Mouse (Mus musculus) MN1 (cell line): ENCODE results near the gene Ins2.

Experiments used
- DNase-seq: peaks from one replicate; pipeline ENCODE4 v3.0.0-alpha.2; 2016; ENCODE audit warnings: low spot score

Ins2 gene

DNA sequence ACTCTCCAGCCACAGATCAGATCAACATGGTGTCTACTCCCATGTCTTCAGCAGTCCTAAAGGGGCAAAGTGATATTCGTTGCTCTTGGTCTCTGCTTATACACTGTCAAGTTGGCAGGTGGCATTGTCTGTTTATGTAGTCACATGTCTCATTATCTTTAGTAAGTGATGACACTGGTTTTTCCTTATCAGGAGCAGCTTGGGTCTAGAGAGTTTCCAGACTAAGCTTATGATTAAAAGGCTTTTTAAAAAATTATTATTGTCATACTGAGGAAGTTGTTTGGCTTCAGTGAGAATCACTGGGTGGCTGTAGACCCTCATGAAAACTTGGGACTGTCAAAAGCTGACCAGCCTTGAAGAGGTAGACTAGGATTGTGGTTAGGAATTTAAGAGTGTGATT, at the start of gene Ins2:
Gene Ins2, minus strand, starts transcription at position 101 of the 400 bp plus-strand sequence.
- no peak for DNase-seq

DNA sequence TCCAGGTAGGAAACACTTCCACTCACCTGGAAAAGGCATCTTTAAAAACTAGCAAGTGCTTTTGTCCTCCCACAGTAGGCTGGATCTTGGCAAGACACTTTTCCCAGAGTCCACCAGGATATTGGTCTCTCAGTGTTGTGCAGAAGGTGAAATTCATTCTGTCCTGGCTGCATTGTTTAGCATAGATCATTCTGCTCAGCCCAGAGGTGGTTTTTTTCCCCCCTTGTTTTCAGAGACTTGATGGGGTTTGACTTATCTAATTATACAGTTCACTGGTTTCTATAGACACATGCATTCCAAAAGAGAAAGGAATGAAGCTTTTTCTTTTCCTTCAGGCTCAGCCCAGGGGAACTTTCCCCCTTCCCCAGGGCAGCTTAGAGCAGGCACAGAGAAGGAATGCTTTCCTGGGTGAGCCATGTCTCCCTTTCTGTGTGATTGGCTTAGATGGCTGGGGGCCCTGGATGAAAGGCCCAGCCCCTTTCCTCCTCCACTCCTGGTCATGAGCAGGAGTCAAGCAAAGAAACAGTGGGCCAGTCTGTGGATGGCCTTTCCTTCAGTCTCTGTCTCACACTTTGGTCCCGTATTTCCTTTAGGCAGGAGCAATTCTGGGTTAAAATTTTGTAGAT, 49.6 kb upstream of the Ins2 start:
- DNase-seq: no peak

DNA sequence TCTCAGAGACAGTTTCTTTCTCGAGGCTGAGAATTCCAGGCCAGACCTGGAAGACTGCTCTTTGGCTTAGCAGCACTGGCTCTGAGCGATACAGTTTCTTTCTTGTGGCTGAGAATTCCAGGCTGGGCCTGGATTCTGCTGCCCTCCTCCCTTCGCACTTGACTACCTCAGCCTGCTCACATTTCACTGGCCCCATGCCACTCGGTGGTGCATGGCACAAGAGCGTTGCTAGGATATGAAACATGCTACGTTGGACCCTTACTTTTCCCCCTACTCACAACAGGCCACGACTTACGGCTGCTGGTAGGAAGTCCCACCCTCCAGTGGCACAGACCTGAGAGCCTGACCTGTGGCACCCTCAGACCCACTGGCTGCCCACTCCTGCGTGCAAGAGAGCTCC, 46.5 kb upstream of the Ins2 start:
- no peak for DNase-seq

DNA sequence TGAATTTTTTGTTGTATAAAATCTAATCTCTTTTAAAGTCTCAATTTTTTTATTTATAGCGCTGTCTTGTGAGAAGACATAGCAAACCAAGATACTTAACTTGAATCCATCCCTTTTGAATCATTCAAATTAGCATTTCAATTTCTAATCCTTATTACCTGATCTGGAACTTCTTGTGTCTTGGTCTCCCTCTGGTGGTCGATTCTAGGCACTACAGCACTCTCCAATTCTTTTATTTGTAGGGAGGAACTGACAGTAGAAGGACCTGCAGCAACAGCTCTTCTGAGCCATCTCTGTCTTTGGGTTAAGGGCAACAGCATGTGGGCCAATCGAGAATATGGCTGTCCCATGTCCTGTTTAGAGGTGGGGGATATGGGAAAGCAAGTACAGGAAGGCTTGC, 5.4 kb downstream of the Ins2 start:
- peak; percentile 69 for DNase-seq

DNA sequence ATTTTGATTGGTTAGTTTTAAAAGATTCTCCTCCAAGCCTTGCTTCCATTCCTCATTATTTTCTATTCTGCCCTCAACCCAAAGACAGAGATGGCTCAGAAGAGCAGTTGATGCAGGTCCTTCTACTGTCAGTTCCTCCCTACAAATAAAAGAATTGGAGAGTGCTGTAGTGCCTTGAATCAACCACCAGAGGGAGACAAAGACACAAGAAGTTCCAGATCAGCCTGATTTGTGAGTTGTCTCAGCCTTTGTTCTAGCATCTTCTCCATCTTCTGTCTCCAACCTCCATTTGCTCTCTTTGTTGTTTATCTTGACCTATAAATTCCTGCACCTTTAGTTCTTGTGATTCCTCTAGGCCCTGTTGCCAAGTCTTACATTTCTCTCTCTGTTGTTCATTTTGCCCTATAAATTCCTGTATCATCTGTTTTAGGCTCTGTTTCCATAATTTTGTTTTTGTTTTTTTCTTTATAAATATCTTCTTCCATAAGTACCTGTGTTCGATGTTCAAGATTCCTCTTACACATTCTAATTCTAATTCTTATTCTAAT, 6.2 kb downstream of the Ins2 start:
- peak; percentile 65 for DNase-seq

DNA sequence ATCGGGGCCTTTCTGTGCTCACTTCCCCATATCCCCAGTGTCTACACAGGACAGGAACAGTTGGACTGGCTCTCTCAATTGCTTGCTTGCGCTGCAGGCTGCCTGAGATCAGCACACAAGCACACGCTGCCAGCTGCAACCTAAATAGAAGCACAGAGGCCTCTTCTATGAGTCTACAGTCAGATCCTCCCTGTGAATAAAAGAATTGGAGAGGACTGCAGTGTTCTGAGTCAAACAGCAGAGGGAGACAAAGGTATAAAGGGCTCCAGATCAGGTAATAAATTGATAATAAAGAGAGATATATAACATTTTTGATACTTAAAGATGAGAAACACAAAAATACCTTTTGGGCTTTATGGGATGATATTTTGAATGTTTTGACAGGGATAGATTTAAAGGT, 17.2 kb downstream of the Ins2 start:
- peak; percentile 14 for DNase-seq

DNA sequence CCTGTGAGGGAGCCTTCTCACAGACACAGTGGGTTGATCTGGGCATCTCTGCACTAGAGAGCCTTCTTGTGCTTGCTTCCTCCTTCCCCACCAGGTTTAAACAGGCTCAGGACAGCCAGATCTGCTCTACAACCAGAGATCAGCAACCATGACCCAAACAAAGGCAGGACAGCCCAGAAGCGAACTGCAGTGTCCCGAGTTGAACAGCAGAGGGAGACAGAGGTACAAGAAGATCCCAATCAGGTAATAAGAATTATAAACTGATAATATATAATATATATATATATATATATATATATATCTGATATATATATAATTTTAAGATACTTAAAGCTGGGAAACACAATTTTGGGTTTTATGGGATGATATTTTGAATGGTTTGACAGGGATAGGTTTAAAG, 22.5 kb downstream of the Ins2 start:
- no peak for DNase-seq

DNA sequence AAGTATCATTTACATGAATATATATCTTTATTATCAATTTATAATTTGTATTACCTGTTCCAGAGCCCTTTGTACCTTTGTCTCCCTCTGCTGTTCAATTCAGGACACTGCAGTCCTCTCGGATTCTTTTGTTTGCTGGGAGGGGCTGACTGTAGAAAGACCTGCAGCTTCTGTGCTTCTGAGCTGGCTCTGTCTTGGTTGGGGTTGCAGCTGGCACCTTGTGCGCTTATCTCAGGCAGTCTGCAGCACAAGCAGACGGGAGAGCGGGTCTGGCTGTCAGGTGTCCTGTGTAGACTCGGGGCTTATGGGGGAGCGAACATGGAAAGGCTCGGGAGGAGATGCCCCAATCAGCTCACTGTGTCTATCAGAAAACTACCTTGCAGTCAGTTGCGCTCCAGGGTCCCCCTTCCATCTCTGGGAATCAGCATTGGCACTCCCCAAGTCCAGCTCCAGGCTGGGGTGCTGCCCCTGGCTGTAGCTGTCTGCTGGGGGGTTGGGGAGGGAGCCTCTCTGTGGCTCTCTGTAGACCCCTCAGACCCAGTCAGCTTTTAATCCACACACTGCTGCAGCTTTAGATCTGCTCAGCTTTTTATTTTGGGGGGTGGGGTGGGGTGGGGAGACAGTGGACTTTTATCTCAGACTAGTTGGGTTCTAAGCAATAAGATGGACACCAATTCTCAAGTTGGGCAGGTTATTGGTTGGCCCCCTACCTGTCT, 28.2 kb downstream of the Ins2 start:
- peak; percentile 32 for DNase-seq

DNA sequence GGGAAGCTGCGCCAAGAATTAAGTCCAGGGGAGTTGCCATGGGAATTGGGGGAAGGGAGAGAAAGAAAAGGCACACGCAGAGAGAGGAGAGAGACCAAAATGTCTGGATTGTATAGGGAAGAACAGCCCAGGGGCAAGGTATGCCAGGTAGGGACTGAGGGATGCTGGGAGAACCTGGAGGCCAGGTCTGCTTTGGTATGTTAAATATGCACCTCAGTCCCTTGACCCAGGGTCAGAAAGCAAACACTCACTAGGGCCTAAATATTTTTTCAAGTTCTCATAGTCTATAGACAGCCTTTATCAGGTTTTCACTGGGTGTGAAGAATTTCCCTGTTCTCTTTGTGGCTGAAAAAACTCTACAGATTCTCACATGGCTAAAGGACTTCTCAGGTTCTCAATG, 36.3 kb downstream of the Ins2 start:
- DNase-seq: no peak

DNA sequence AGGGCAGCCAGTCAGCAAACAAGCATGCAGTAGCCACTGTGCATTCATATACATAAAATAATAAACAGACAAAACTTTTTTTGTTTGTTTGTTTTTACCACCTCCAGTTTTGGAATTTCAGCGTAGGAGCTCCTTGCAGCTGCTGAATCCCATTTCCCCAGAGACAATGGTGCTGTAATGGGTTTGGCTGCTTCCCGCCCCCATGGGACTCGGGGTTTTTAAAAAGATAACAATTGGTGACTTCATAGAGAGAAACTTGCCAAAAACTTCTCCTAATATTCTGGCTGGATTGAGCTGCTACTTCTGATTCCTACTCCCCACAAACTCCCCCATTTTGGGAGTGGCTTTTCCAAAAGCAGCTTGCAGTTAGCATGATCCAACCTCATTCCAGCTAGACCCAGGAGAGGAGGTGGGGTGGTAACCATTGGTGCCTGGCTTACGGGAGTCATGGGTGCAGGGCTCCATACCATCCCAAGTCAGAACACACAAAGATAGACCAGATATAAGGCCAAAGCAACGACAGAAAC, 43.8 kb downstream of the Ins2 start:
- no peak for DNase-seq

DNA sequence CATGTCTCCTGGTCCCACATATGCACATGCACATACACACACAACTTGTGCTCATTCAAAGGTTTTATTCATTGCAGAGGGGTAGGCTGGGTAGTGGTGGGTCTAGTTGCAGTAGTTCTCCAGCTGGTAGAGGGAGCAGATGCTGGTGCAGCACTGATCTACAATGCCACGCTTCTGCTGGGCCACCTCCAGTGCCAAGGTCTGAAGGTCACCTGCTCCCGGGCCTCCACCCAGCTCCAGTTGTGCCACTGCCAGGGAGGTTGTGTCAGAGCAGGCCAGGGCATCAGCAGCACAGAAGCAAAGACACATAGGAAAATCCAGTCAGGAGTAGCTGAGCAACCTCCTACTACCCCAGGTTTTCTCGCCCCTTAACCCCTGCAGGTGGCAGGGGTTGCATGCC, 64.6 kb downstream of the Ins2 start:
- no peak for DNase-seq

DNA sequence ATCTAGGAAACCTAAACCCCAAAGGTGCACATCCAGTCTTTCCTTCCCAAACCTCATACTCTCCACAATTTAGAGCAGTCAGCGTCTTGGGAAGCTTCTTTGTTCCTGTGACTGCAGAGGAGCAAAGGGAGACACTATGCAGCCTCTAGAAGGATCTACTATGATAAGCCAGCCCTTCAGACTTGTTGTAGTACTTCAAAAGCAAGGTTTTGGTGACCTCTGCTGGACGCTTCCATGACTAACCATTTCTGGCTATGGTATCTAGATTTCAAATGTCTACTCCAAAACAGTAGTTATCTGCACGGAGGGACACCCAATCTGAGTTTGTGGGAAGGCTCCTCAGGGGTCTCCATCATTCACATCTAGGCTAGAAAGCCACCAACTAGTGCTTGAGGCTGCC, 67.5 kb downstream of the Ins2 start:
- peak; percentile 81 for DNase-seq

DNA sequence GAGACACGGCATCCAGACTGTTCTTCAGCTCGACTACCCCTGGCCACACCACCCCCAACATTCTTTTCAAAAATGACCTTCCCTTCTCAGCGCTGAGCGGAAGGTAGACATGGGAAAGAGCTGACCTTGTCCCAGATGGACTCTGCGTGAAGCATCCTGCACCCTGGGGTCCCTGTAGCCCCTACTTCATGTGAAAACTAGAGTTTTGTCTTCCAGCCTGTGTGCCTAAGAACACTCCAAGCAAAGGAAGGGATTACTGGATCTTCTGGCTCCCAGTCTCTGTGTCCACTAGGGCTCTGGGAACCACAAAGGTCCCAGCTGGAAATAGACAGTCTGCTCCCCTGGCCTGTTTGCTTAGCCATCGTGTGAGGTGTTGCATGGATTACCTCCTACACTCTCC, 68.0 kb downstream of the Ins2 start:
- no peak for DNase-seq

DNA sequence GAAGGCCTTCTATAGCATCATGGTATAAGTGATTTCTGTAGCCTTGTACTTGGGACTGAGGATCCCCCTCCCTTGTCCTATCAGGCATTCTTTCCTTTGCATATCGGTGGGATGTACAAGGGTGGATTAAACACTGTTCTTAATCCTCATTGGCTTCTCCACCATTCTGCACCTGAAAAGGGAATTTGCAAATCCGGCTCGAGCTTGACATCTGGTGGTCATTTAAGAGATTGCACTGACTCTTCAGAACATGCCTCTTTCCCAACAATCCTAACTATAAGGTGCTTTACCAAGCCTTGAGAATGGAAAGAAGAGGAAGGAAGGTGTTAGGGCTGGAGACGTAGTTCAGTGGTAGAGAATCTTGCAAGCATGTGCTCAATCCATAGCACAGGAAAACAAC, 71.1 kb downstream of the Ins2 start:
- DNase-seq: peak; percentile 66

DNA sequence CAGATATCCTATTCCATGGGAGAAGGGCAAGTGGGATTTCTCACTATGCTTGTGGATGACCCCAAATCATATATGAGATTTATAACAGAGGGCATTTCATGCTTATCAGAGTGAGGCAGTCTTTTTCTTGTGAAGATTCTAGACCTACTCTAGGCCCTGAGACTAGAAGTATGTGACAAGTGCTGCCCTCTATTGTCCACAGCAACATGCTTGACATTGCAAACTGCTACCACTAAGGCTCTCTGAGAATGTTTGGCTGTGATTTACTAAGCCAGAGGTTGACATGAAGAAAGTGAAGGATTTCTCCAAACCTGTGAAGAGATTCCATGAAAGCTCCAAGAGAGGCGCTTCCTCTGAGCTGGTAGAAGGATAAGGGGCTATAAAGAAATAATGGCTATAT, 72.1 kb downstream of the Ins2 start:
- no peak for DNase-seq

DNA sequence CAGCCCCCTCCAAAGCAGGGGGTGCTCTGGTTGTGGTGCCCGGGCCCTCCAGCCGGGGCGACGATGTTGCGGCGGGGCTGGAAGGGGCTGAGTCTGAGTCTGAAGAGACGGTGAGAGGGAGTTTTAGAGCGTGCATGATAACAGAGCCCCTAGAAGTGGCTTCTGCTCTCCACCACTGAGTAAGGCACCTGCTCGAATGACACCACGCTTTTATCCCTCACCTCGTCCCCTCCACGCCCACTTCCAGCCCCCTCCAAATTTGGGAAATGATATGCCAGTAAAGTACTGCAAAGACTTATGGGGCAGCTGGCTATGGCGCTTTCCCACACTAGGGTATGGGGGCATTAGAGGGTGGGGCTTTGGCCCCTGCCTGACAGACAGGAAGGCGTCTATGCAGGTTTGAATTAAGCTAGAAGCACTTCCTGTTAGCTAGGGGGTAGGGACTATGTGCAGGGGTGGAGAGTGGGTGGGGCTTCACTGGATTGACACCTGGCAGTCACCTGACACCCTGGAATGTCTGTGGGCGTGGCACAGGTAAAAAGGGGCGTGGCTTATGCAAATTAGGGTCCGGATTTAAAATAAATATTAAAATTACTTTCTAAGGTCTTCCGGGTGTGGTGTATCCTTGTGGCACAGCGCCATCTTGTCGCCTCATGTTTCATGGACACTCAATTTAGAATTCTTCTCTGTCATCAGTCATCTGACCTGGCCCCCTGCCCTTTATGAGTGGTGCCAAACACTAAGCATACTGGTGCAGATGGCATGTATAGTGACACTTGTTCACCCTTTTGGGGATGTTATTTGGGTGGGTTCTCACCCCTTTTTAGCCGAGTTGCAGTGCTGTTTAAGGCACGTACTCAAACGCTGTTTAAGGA, 73.2 kb downstream of the Ins2 start, which contains the start of gene Gm49394:
Gene Gm49394, minus strand, starts transcription at position 192 of the 875 bp plus-strand sequence.
- DNase-seq: no peak

DNA sequence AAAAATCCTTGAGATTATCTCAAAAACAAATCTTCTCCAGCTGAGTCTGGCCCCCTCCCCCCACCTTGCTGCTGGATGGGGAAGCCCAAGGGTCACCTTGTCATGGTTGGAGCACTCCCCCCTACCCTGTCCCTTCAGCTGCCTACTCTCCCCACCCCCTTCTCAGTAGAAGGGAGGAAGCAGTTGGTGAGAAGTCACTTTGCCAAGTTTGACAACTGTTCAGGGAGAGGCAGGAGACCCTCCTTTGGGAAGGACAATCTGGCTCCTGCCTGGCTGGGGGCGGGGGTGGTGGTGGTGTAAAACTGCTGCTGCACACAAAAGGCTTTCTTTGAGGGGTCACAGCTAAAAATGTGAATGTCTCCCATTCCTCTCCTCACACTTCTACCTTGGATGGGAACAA, 74.9 kb downstream of the Ins2 start:
- no peak for DNase-seq

DNA sequence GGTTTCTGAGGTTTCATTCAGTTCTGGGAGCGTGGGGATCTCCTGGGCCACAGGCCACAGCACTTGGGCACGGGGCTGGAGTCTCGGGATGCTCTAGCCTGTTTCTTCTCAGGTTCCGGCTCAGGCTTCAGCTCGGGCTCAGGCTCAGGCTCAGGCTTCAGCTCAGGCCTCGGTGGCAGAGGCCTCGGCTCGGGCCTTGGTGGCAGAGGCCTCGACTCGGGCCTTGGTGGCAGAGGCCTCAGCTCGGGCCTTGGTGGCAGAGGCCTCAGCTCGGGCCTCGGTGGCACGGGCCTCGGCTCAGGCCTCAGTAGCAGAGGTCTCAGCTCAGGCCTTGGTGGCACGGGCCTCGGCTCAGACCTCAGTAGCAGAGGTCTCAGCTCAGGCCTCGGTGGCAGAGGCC, 75.7 kb downstream of the Ins2 start:
- DNase-seq: no peak

DNA sequence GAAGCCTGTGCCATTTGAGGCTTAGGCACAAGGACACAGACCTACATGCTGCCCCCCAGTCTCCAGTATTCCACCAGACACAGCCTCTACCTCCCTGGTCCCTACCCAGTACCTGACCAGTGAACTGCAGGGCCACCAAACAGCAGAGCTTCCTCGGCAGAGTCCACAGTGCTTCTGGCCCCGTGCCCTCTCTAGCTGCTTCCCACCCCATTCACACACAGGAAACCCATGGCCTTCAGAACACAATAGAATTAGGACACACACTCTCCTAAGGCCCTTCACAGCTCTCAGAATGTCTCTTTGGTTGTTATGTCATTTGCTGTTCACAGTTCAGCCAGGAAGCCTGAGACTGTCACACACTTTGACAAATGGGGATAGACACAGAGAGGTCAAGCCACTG, 76.5 kb downstream of the Ins2 start, which contains the start of gene Igf2:
Gene Igf2, minus strand, starts transcription at position 158 of the 400 bp plus-strand sequence.
- no peak for DNase-seq

DNA sequence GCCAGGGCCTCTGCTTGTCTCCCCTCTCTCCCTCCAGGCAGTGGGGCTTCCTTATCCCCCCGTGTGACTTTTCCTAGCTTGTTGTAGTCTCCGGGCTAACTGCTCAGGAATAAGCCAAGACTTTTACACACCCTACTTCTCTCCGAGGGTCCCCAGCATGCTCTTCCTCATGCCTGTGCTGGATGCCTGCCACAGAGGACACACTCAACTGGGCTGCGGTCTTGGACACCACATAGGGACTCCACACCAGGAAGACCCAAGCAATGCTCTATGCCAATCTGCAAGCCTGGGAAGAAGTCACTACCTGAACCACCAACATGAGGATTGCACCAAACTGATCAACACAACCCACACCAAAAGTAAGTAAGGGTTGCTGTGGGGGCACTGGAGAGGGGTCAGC, 77.1 kb downstream of the Ins2 start:
- no peak for DNase-seq

DNA sequence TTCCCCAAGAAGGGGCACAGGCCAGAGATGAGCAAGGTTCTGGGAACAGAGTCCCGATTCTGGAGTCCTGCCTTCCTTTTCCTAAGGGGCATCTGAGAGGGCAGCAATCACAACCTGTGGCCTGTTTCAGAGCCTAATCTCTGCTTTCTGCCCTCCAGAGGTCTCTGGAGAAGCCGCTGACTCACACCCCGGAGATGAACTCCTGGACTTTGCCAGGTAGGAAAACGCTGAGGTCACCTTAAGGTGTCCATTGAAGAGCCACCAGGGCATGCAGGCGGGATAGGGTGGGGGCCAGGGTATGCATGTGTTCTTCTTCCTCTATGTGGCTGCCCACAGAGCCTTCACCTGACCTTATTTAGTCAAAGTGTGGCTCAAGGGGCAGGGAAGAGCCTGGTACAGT, 77.8 kb downstream of the Ins2 start:
- DNase-seq: no peak

DNA sequence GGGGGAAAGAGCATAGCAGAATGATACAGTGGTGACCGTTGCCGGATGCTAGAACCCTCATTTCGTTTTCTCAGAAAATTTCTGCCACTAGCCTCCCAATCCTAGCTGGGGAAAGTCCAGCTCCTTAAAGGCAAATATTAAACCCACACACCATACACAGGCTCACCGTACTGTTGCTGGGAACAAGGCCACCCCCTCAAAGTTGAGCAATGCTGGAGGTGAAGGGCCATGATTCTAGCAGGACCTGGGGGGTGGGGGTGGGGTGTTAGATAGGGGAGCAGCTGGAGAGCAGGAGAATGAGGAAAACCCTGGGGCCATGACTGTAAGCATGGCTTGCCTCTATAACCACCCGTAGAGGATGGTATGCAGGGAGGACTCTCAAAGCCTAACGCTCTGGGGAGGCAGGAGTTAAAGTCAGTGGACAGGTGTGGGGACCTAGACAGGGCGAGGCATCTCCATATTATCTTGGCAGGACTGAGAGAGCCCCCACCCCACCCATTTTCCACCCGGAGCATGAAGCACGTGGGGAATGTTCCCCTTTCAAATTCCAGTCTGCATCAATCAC, 78.6 kb downstream of the Ins2 start:
- DNase-seq: no peak
